In the genomic region with DNA sequence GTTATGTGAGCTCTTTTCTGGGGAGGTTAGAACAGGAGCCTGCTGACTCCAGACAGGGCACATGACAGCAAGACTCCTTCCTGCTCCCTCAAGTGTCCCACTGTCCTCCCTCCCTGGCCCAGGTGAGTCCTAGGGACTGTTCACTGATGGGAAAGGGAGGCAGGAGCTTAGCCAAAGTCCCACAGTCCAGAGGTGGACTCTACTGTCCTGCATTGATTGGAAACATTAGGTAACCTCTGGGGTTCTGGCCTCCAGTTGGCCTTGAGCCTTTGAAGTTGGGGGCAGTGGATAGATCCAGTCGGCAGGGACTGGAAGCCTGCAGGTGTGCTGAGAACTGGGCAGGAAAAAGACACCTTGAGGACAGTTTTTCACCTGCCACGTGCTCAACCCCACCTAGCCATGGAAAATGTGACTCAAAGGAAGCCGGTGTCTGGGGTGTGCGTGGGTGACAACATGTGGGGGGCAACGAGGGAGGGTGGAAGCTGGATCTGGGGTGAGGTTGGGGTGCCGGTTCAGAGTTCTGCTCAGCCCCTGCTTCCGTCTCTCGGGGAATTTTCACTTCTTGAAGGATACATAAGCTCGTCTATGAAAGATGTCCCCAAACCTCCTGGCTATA, we compare ENCODE assay signal across 12 mouse cellular contexts. TPM values are rescaled to one million over a fixed set of nuclear protein-coding genes. Genes with fewer than 3 reads are reported as not detected.
DNase-seq lines count a peak whose midpoint lies in the region; ATAC-seq and TF ChIP-seq lines count a peak whose summit lies in the region.
"Had no signal": no experiment of that assay in that cellular context is flagged by ENCODE, and none has a peak within 500 bp of the region (broad histone marks: within the 10 kb centered on the region; RNA-seq: fewer than 3 reads in every experiment).

No protein-coding gene starts in this region.

- DNase-seq in heart, embryonic 10.5 days (ENCODE audit: low spot score) = no peak
- no peak for DNase-seq in heart, postnatal 4 days
- no peak for DNase-seq in neural tube, embryonic 10.5 days (ENCODE audit: extremely low spot score, low spot score)
- no peak for DNase-seq in midbrain, postnatal 0 days (ENCODE audit: low spot score)
- DNase-seq in thymus, postnatal 36 days = peak; percentile 67 to 82
- DNase-seq in cerebellum, adult 18-20 months = no peak
- DNase-seq in left cerebral cortex, adult 2 months (ENCODE audit: extremely low spot score in 1 of 2, low spot score in 2 of 2) = no peak
- DNase-seq: kidney, adult 11 months had no signal

- 72% methylated on average over 9 of the region's 9 CpGs for WGBS in heart, embryonic 10.5 days
- 82% methylated on average over 9 of the region's 9 CpGs for WGBS in neural tube, embryonic 13.5 days
- WGBS in midbrain, postnatal 0 days = 87% methylated on average over 9 of the region's 9 CpGs

- H3K27me3 ChIP-seq in heart, embryonic 10.5 days (ENCODE audit: insufficient read depth, poor library complexity, severe bottlenecking) = peaks cover 4% of the 10 kb centered on the region; the same call in 1 of the 2 replicates
- H3K27me3 ChIP-seq in neural tube, embryonic 13.5 days = no peaks in the 10 kb centered on the region
- H3K27me3 ChIP-seq in midbrain, postnatal 0 days (ENCODE audit: insufficient read depth, low read length) = no peaks in the 10 kb centered on the region
- H3K27me3 ChIP-seq: limb, embryonic 13.5 days had no signal

- H3K9me3 ChIP-seq in heart, embryonic 10.5 days = no peaks in the 10 kb centered on the region
- H3K9me3 ChIP-seq in neural tube, embryonic 13.5 days = no peaks in the 10 kb centered on the region
- H3K9me3 ChIP-seq in midbrain, postnatal 0 days (ENCODE audit: low read length) = no peaks in the 10 kb centered on the region

- no peaks in the 10 kb centered on the region for H3K36me3 ChIP-seq in heart, embryonic 10.5 days
- no peaks in the 10 kb centered on the region for H3K36me3 ChIP-seq in neural tube, embryonic 13.5 days
- no peaks in the 10 kb centered on the region for H3K36me3 ChIP-seq in midbrain, postnatal 0 days (ENCODE audit: insufficient read depth, low read length)
- H3K36me3 ChIP-seq: limb, embryonic 13.5 days had no signal

- TF ChIP-seq CTCF in midbrain, postnatal 0 days (IDR thresholded peaks at IDR 0.05) = no peak
- no peak for TF ChIP-seq CTCF in left cerebral cortex, adult 2 months (IDR thresholded peaks at IDR 0.05)

- no peak overlapping the region for H3K4me2 ChIP-seq in neural tube, embryonic 13.5 days
- H3K4me2 ChIP-seq in midbrain, postnatal 0 days (ENCODE audit: low read depth, low read length, poor library complexity, severe bottlenecking) = no peak overlapping the region
- H3K4me2 ChIP-seq: heart, embryonic 11.5 days; limb, embryonic 13.5 days had no signal

- peak overlapping the region; percentile 36; the same call in 1 of the 2 replicates for H3K27ac ChIP-seq in heart, embryonic 10.5 days
- 0 out of 2 replicates have a peak overlapping the region, but pooled peaks have one; percentile 28 for H3K27ac ChIP-seq in neural tube, embryonic 13.5 days (replicated peaks)
- peak overlapping the region; percentile 12; the same call in 1 of the 2 replicates for H3K27ac ChIP-seq in midbrain, postnatal 0 days (ENCODE audit: low read depth, low read length)
- no peak overlapping the region for H3K27ac ChIP-seq in left cerebral cortex, adult 2 months
- H3K27ac ChIP-seq: limb, embryonic 13.5 days had no signal

- no peak overlapping the region for H3K4me3 ChIP-seq in heart, embryonic 10.5 days
- H3K4me3 ChIP-seq in neural tube, embryonic 13.5 days = no peak overlapping the region
- no peak overlapping the region for H3K4me3 ChIP-seq in midbrain, postnatal 0 days (ENCODE audit: low read depth, low read length)
- no peak overlapping the region for H3K4me3 ChIP-seq in left cerebral cortex, adult 2 months
- H3K4me3 ChIP-seq: gastrocnemius, adult 2 months; limb, embryonic 13.5 days had no signal

- intact Hi-C loops in left cerebral cortex, adult 2 months (cut with DNase I) = no loop called here

- peaks cover 20% of the 10 kb centered on the region for H3K4me1 ChIP-seq in heart, embryonic 10.5 days
- 0 out of 2 replicates have a peak, but pooled peaks cover 9% of the 10 kb centered on the region for H3K4me1 ChIP-seq in neural tube, embryonic 13.5 days (replicated peaks)
- H3K4me1 ChIP-seq in midbrain, postnatal 0 days (ENCODE audit: insufficient read depth, low read length) = no peaks in the 10 kb centered on the region

- no peak for ATAC-seq in neural tube, embryonic 13.5 days (ENCODE audit: low read depth)
- ATAC-seq in midbrain, postnatal 0 days (ENCODE audit: low FRiP score) = no peak

- H3K9ac ChIP-seq in neural tube, embryonic 13.5 days = no peak overlapping the region
- no peak overlapping the region for H3K9ac ChIP-seq in midbrain, postnatal 0 days (replicated peaks; ENCODE audit: low read length, poor library complexity, severe bottlenecking)
- H3K9ac ChIP-seq: limb, embryonic 13.5 days had no signal

RNA-seq across cellular contexts. Expression of gene Rpl11, which starts 42.4 kb away (rescaled TPM):
- 336 and 390 TPM in 2 replicates for polyA plus RNA-seq in heart, embryonic 10.5 days (2016; fragmentation: Nextera tagmentation; extraction: Ambion mirVana)
- 100 to 1,000 TPM; 395 to 405 TPM for total RNA-seq in heart, postnatal 4 days (2021)
- polyA plus RNA-seq in neural tube, embryonic 13.5 days (2015; fragmentation: Nextera tagmentation; extraction: Ambion mirVana) = 265 and 313 TPM in 2 replicates
- 601 and 1,077 TPM in 2 replicates for total RNA-seq in midbrain, postnatal 0 days (2014; rRNA removed)
- 273 and 275 TPM in 2 replicates for polyA plus RNA-seq in midbrain, postnatal 0 days (2015; fragmentation: Nextera tagmentation; extraction: Ambion mirVana)
- total RNA-seq in left cerebral cortex, adult 2 months (2021) = 100 to 1,000 TPM; 271 to 308 TPM

RNA-seq across cellular contexts. Expression of gene Id3, which starts 47.7 kb away (rescaled TPM):
- 324 and 492 TPM in 2 replicates for polyA plus RNA-seq in heart, embryonic 10.5 days (2016; fragmentation: Nextera tagmentation; extraction: Ambion mirVana)
- 10 to 100 TPM; 96.2 to 97.8 TPM for total RNA-seq in heart, postnatal 4 days (2021)
- 235 and 273 TPM in 2 replicates for polyA plus RNA-seq in neural tube, embryonic 13.5 days (2015; fragmentation: Nextera tagmentation; extraction: Ambion mirVana)
- total RNA-seq in midbrain, postnatal 0 days (2014; rRNA removed) = 121 and 208 TPM in 2 replicates
- 148 and 156 TPM in 2 replicates for polyA plus RNA-seq in midbrain, postnatal 0 days (2015; fragmentation: Nextera tagmentation; extraction: Ambion mirVana)
- total RNA-seq in left cerebral cortex, adult 2 months (2021) = 10 to 100 TPM; 26.8 to 36.1 TPM

Comparison
In these comparisons a context has a peak if more than half of its experiments do, and no peak if none do; other contexts are left out.
1. DNase-seq: peak in thymus, postnatal 36 days (2 of 2); none in heart, embryonic 10.5 days (single experiment), heart, postnatal 4 days (single experiment), neural tube, embryonic 10.5 days (single experiment), midbrain, postnatal 0 days (single experiment), cerebellum, adult 18-20 months (0 of 2) and left cerebral cortex, adult 2 months (0 of 2).